Mouse (Mus musculus): Measurements from ENCODE around the gene Ppp1r35.

- TF ChIP-seq CTCF (conservative IDR thresholded peaks at IDR 0.05; ENCODE audit: low read length) (no peak), POU5F1 (IDR thresholded peaks at IDR 0.05; ENCODE audit: borderline replicate concordance, low read length) (no peak), NANOG (IDR thresholded peaks at IDR 0.05; ENCODE audit: borderline replicate concordance, low read length) (no peak)
Measured at GRCm38 (mm10) chr5:137782776-137783522, 4.3 kb downstream of the Ppp1r35 start.
